Mouse (Mus musculus): ENCODE data around the gene Lrrc1.

Lrrc1 gene

DNA sequence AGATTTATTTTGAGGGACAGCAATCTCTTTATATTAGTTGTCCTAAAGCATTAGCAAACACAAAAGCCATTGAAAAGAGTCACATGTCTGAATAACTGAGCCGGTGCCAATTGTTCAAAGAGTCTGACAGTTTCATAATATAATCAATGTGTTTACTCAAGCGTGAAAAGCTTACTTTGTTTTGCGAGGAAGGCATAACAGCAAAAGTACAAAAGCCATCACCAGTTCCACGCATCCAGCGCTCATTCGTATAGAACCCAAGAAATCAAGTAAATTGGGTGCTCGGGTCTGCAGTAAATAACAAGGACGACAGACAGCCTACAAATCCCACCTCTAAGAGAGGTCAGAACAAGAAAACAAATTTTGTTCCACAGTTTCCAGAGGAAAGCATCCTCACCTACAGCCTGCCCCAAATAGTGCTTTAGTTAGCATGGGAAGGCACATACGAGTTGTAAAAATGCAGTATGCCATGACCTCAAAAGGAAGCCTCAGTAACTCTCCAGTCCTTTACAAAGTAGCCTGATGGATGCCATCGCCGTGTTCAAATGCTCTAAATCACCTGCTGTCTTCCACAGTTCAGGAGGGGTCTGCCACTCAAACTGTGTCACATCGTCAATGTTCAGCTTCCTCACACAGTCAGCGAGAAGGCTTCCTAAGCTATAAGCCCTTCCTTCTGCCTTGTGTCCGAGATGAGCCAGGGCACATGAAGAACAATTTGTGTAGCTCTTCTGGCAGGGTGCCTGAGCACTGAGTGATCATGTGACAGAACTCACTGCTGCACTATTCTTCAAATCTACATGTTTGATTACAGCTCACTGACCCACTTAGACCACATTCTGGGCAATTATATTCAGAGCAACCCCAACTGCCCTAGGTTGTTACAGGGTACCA is 41.9 kb downstream of the Lrrc1 start:
- peak; percentile 31 for DNase-seq (ENCODE audit: low read depth, low spot score)

DNA sequence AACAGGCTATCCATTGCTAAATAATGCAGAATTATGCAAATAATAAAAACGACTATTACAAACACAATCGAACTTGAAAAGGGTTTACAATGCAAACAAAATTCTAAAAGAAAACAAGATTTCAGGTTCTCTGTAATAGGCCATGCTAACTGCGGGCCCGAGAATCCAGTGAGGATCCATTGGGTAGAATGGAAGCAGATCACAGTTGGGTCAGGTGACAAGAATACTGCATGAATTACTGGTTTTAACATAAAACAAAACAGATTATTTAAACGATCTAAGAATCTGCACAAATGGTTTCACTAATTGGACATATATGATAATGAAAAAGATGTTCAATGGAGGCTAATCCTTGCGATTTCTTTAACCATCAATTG is 42.5 kb downstream of the Lrrc1 start:
- no peak for DNase-seq (ENCODE audit: low read depth, low spot score)

- no peak for DNase-seq (ENCODE audit: low read depth, low spot score)
Measured at GRCm38 (mm10) chr9:77499084-77499483, 45.6 kb downstream of the Lrrc1 start.

DNA sequence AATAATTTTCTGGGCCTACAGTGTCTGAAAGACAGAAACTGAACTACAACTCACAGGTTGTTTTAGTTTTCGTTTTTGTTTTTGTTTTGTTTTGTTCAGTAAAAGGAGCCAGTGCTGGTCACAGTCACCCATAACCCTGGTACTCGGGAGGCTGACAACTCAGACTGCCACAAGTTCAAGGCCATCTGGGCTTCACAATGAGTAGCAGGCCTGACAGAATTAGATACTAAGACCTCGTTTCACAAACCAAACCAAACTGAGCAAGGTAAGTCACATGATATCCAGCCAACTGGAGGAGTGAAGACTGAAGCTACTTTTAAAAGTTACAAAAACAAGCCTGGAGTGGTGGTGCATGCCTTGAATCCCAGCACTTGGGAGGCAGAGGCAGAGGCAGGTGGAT is 46.3 kb downstream of the Lrrc1 start:
- no peak for DNase-seq (ENCODE audit: low read depth, low spot score)

GRCm38 (mm10) chr9:77497173-77497572 is 47.5 kb downstream of the Lrrc1 start:
- DNase-seq (ENCODE audit: low read depth, low spot score), result no peak

DNA sequence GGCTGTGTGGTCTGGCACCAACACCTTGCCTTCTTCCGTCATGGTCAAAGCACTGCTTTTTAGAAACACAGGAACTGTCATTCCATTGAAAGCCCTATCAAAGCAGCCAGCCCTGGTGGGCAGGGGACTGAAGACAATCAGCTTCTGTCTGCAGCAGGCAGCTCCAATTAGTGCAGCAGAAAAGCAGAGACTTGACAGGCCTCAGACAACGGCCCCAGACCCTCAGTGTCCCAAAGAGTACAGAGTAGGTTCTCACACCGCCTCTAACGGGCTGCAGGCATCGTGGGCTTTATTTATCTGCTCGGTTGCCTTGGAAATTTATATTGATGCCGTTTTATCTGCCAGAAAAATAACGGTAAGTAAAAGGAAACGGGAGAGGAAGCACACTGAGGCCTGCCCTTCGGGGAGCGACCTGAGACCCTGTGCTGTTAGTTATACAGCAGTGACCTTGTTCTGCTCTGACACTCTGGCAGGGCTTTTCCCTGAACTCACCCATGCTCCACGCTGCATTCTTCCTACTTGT is 48.1 kb downstream of the Lrrc1 start:
- DNase-seq (ENCODE audit: low read depth, low spot score), result no peak

DNA sequence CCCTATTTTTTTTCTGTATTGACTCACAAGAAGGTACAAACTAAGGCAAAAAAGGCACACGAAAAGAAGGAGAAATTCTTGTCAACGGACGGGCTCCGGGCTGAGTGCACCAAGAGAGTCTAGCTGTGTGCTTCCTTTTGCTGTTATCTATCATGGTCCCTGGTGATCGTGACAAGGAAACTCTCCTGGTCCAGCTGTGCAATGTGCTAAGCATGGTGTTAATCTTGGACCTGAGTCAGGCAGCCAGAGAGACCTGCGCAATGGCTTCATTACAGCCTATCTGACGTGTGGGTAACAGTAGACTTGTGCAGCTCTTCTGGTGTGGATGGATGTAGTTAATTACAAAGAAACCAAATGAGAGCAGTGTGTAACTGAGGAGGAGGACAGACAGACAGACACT is 50.4 kb downstream of the Lrrc1 start:
- DNase-seq (ENCODE audit: low read depth, low spot score), result no peak

GRCm38 (mm10) chr9:77488611-77489010 is 56.1 kb downstream of the Lrrc1 start:
- no peak for DNase-seq (ENCODE audit: low read depth, low spot score)

DNA sequence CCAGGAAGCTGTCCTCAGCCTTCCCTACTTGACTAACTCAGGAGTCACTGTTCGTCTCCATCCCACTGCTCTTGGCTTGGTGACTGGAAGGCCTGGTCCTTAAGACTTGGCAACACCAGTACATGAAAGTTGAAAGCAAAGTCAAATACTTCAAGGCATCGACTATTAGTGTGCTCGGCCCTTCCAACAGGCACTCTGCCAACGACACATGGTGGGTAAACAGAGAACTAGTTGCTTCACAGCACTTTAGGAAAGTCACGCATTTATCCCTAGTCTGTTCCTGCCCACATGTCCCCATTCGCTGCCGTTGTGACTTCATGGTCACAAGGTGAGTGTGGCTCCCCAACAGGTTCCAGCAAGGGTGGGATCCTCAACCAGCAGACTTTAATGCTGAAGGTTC is 57.2 kb downstream of the Lrrc1 start:
- no peak for DNase-seq (ENCODE audit: low read depth, low spot score)

- DNase-seq (ENCODE audit: low read depth, low spot score), result no peak
Measured at GRCm38 (mm10) chr9:77485915-77486314, 58.8 kb downstream of the Lrrc1 start.

DNA sequence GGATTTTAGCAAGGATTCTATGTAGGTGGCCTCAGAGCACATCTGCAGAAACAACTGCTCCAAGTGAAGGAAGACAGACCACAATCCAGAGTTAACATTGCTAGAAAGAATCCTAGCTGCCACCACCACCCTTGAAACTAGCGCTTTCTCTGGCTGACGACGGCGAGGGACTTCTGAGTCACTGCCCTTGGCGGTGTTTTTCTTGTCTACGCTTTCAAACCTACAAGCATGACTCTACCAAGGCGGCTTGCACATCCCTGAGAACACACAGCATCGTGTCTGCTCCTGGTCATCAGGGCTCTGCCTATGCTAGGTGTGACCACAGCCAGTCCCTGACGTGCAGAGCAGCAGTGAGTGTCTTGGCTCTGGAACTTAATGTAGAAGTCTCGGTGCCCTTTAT is 59.9 kb downstream of the Lrrc1 start:
- no peak for DNase-seq (ENCODE audit: low read depth, low spot score)

DNA sequence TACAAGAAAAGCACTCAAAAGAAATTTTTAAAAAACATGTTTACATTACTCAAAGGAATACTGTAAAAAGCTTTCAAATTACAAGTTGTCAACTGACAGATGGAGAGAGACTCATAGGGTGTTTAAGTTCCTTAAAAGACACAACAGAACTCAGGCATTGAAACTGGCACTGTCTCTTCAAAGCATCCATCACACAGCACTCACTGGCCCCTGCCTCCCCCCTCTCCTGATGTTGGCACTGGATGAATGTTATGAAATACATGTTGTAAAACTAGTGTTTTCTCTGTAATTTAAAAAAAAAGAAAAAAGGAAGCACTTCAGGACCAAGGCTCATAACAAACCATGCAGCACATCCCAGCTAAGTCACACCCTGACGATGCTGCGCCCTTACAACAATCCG is 61.1 kb downstream of the Lrrc1 start:
- no peak for DNase-seq (ENCODE audit: low read depth, low spot score)

DNA sequence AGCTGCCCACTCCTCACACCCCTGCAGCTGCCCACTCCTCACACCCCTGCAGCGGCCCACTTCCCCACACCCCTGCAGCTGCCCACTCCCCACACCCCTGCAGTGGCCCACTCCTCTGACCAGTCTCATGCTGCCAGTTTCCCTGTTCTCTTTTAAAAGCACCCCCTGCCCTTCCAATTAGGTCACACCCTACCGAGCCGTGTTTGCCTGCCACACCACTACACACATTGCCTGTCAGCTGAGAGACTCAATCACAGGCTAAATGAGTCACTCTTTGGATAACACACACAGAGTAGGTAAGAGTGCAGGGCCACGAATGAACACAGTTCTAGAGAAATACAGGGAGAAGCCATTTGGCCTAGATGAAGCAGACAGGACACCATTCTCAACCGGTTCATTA is 62.4 kb downstream of the Lrrc1 start:
- DNase-seq (ENCODE audit: low read depth, low spot score), result no peak

- DNase-seq (ENCODE audit: low read depth, low spot score), result no peak
Measured at GRCm38 (mm10) chr9:77481380-77481779, 63.3 kb downstream of the Lrrc1 start.

- peak; percentile 76 for DNase-seq (ENCODE audit: low read depth, low spot score)
Measured at GRCm38 (mm10) chr9:77480574-77481319, 63.9 kb downstream of the Lrrc1 start.

- DNase-seq (ENCODE audit: low read depth, low spot score), result no peak
Measured at GRCm38 (mm10) chr9:77480001-77480400, 64.7 kb downstream of the Lrrc1 start.

GRCm38 (mm10) chr9:77478166-77478920 is 66.3 kb downstream of the Lrrc1 start:
- DNase-seq (ENCODE audit: low read depth, low spot score), result no peak

DNA sequence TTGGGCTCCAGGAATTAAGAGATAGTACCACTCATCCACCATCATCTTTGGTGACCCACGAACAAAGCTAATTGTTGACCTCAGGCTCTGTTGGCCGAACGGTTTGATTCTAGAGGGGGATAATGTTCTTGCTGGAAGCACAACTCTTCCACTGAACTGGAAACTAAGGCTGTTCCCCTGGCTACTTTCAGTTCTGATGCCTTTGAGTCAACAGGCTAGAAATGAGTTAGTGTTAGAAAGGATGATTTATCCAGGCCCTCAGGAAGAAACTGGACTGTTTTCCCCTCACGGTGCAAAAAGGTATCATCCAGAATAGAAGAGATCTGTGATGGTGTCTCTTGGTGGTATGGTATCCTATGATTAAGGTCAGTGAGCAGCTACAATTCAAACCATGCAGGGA is 70.1 kb downstream of the Lrrc1 start:
- DNase-seq (ENCODE audit: low read depth, low spot score), result no peak

DNA sequence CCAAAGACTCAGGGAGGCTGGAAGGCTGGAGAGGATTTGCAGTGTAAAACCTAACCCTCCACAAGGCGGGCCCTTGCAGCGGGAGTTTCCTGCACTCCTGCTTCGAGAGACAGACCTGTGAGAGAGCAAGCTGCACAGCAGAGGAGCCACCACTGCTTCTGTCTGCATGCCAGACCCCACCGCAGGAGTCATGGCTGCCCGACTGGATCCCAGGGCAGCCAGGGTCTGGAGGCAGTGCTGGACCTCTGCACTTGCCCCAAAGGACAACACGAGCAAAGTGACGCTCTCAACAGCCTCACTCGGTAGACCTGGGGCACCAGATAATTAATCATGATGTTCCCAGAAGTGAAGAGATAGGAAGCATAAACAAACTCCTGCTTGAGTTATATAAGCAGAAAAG is 72.1 kb downstream of the Lrrc1 start:
- no peak for DNase-seq (ENCODE audit: low read depth, low spot score)

DNA sequence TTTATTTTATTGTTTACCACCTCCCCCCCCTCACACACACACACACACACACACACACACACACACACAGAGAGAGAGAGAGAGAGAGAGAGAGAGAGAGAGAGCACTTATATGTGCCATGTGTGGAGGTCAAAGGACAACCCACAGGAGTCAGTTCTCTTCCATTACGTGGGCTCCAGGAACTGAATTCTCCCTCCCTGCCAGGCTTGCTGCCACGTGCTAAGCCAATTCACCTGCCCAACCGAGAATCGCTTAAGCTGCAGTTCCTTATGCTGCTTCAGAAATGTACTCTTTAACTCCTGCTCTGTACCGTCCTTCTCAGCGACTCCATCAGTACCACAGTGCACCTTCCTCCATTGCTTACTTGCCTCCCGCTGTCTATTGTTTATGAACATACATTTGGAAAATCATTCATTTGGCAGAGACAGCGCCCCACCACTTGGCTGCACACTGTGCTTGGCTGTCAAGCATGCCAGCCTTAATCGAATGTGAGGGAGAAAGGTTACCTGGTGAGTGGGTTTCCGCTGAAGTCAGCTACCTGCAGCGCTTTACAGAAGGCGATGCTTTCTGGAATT is 72.9 kb downstream of the Lrrc1 start:
- DNase-seq (ENCODE audit: low read depth, low spot score), result no peak

DNA sequence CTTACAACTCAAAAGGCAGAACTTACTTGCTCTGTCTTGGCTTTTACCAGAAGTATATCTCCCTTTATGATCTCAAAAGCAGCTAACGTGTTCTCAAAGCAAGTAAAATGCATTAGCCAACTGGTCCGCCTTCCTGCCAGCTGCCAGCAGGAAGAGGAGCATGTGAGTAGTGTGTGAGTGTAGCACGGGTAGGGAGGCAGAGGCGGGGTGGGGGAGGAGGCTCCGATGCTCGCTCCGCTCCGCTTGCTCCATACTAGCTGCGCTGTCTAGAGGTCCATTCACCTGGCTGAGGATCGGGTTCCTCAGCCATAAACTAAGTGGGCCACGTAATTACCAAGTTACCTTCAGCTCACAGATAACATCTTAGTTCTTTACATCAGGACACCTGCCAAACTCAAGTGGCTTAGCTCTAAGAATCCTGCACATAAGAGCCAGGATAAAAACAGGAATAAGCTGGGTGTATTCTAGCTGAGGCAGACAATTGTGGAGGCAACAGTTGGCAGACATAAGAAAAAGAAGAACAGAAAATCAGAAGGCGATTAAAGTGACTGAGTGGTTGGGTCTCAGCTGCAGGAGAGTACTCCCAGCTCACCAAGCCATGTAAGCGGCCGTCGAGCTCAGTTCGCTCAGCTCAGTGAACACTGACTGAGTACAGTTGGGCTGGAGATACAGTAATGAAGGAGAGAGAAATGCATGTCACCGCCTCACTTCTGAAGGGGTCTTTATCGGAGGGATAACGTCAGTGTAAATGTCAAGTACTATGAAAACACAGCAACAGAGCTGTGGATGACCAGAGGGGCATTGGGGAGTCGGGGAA is 74.7 kb downstream of the Lrrc1 start:
- DNase-seq (ENCODE audit: low read depth, low spot score), result peak; percentile 76

Measured in telencephalon, adult 2 months (tissue).